ENCODE assay signal across 8 mouse cellular contexts in the genomic region with DNA sequence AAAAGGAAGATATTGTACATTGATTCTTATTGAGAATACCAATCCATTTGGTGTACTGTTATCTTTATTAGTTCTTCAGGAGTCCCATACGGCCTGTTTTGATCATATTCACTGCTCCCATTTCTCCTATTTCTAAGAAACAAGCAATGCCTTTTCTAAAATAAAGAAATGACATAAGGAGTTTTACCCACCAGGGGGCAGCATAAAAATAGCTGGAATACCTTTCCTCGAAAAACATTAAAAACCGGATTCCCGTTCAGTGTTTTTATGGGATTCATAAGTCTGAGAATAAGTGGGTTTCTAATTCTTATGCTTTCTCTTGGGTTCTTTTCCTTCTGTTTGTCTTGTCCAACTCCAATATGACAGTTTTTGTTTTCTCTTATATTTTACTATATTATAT. TPM values are rescaled to one million over a fixed set of nuclear protein-coding genes. Genes with fewer than 3 reads are reported as not detected.
DNase-seq lines count a peak whose midpoint lies in the region; ATAC-seq lines count a peak whose summit lies in the region.

No protein-coding gene starts in this region.

- DNase-seq in cerebellum, adult 8-10 months: peak; percentile 62
- DNase-seq in cerebellum, adult 11 months: no peak
- peak; percentile 51 for DNase-seq in layer of hippocampus, adult 11-12 months (ENCODE audit: low spot score)
- no peak for DNase-seq in layer of hippocampus, adult 8-10 months (ENCODE audit: low spot score in 2 of 2)
- peak; percentile 25 for DNase-seq in urinary bladder, postnatal 14 days (ENCODE audit: low spot score)
- DNase-seq in urinary bladder, postnatal 25 days (ENCODE audit: low spot score): no peak
- DNase-seq in neural tube, embryonic 10.5 days (ENCODE audit: extremely low spot score, low spot score): no peak

- ATAC-seq in megakaryocyte-erythroid progenitor cell, adult 5-6 weeks (replicated peaks; ENCODE audit: low FRiP score, low TSS enrichment, poor library complexity, severe bottlenecking): no peak

RNA-seq across cellular contexts. Expression of gene Cacybp, which starts 18.3 kb away (rescaled TPM):
- total RNA-seq in layer of hippocampus, adult 8-10 months (2022): 100 to 1,000 TPM in 1 of 4 experiments, 10 to 100 TPM in 3; 80.3 to 101 (median 91.8) TPM
- 190 and 235 TPM in 2 replicates for total RNA-seq in megakaryocyte-erythroid progenitor cell, adult 5-6 weeks (2014; fragmentation: Nextera tagmentation)
- total RNA-seq in megakaryocyte-erythroid progenitor cell, adult 5-6 weeks (2017): 361 and 387 TPM in 2 replicates

RNA-seq across cellular contexts. Expression of gene Mrps14, which starts 36.0 kb away (rescaled TPM):
- 10 to 100 TPM; 63.2 to 72.5 (median 71.7) TPM for total RNA-seq in layer of hippocampus, adult 8-10 months (2022)
- 103 and 153 TPM in 2 replicates for total RNA-seq in megakaryocyte-erythroid progenitor cell, adult 5-6 weeks (2014; fragmentation: Nextera tagmentation)
- 113 and 118 TPM in 2 replicates for total RNA-seq in megakaryocyte-erythroid progenitor cell, adult 5-6 weeks (2017)

Comparison
In these comparisons a context has a peak if more than half of its experiments do, and no peak if none do; other contexts are left out.
1. DNase-seq: peak in cerebellum, adult 8-10 months (single experiment), layer of hippocampus, adult 11-12 months (single experiment) and urinary bladder, postnatal 14 days (single experiment); none in cerebellum, adult 11 months (single experiment), layer of hippocampus, adult 8-10 months (0 of 2), urinary bladder, postnatal 25 days (single experiment) and neural tube, embryonic 10.5 days (single experiment).